Mouse (Mus musculus): ENCODE data around the gene Myo1g.

The Myo1g gene

DNA sequence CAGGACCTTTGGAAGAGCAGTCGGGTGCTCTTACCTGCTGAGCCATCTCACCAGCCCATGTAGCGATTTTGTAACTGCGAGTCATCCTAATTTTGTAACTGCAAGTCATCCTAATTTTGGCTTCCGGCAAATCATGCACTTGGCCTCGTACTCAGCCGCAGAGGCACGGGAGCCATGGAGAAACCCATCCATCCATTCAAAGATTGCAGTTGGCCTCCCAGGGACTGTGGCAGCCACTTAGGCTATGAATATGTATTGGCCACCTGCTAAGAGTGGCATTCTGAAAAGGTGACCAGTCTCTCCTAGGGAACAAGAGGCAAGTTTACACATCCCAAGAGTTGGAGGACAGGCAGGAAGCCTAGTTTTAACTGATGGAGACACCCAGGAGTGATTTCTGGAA, 31.5 kb downstream of the Myo1g start:
- in situ Hi-C loops (cut with MseI, MboI), result no loop called here

GRCm38 (mm10) chr11:6488041-6488684, 32.6 kb downstream of the Myo1g start:
- in situ Hi-C loops (cut with MseI, MboI), result no loop called here

DNA sequence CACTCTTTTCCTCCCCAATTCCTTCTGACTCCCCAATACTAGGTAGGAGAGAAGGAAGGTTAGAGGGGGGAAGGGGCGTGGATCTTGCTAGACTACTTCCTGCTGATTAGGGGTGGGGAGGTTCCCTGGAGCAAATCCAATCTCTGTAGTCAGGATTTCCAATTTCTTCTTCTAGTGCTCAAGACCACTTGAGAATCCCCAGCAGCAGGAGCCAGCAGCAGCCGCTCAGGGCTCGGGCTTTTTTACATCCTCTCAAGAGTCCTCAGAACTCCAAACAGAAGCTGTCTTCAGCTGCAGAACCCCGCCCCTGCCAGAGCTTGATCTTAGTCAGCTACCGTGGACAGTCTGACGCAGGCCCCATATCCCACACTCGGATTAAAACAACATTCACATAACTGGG, 33.3 kb downstream of the Myo1g start:
- in situ Hi-C loops (cut with MseI, MboI), result no loop called here

DNA sequence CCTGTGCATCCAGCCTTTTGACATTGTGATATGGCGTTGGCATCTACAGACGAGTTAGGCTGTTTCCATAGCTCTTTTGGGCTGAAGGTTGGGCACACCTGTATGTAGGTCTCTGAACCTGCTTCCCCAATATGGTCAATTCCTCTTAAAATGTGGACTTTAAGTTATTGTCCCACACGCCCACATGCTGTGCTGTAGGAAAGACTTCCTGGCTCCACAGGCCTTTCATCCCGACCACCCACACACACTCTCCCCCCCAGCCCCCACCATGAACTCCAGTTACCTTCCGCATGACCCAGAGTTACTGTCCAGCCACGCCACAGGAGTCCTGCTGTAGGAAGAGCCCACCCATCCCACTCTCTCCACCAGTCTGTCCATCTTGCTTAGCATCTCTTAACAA, 33.8 kb downstream of the Myo1g start:
- in situ Hi-C loops (cut with MseI, MboI), result no loop called here

- in situ Hi-C loops (cut with MseI, MboI), result no loop called here
These were observed 36.4 kb downstream of the Myo1g start for GRCm38 (mm10) chr11:6484244-6484959.

DNA sequence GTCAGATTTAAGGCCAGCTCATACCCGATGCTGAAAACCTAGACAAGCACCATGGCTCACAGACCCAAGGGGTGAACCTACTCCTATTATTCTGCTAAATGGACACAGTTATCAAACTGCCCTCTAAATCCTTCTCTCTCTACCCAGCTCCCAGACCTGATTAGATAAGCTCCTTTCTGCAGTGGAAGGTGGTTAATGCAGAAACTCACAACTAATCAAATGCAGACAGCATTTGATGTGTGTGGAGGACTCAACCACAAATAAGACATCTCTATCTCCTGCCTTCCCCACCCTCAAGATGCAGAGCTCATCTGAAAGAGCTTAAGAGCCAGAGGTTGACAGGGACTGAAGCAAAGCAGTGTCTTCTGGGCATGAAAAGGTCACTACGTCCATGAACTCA, 37.7 kb downstream of the Myo1g start:
- in situ Hi-C loops (cut with MseI, MboI), result no loop called here

DNA sequence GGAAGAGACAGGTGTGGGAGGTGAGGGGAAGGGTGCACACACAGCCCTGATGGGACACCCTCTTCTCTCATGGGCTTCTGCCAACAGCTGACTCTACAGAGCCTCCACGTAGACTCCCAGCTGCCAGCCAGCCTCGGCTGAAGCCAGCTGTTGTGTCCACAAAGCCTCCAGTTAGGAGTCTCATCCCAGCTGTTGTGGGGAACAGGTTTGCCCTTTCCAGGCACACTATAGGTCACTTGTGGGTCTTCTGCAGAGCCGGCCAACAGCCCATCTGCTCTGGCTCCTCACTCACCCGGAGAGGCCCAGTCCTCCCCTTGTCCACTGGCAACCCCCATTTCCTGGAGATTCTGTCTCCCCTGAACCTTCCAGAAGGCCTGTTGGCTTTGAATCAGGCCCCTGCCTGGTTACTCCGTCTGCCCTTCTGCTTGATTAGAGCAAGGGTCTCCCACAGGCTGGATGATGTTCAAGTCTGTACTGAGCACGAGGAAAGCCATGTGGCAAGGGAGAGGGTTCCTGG, 39.0 kb downstream of the Myo1g start:
- in situ Hi-C loops (cut with MseI, MboI), result no loop called here

GRCm38 (mm10) chr11:6480681-6481405, 39.9 kb downstream of the Myo1g start:
- in situ Hi-C loops (cut with MseI, MboI), result no loop called here

DNA sequence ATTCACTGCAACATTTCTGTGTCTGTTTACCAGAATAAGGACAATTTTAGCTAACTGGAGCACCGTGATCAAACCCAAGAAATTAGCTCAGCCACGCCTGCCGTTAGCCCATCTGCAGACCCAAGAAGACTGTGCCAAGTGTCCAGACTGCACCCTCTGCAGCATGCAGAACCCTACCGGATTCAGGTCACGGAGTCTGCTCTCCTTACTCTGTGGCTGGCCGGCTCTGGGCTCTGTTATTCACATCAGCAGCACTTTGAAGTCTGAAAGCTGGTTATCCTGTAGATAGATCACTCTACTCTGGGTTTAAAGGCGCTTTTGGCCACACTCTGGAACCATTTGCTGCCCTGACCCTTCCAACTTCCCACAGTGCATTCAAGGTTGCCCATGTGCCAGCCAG, 40.6 kb downstream of the Myo1g start:
- in situ Hi-C loops (cut with MseI, MboI), result no loop called here

DNA sequence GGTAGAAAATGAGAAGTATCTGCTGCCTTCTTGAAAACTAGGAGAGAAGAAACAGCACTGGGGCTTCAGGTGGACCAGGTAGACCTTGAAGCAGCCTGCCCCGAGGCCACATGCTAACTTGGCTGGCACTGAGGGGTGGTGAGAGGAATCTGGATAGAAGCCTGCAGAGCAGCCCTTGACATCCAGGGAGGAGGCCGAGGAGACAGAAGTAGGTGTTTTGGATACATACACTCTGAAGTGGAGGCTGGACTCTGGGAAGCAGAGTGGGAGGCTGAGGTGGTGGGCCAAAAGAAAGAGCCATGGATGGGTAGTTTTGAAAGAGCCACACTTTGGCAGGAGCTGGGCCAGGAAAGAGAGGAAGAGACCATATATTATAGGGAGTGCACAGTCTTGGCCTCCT, 41.5 kb downstream of the Myo1g start:
- in situ Hi-C loops (cut with MseI, MboI), result no loop called here

DNA sequence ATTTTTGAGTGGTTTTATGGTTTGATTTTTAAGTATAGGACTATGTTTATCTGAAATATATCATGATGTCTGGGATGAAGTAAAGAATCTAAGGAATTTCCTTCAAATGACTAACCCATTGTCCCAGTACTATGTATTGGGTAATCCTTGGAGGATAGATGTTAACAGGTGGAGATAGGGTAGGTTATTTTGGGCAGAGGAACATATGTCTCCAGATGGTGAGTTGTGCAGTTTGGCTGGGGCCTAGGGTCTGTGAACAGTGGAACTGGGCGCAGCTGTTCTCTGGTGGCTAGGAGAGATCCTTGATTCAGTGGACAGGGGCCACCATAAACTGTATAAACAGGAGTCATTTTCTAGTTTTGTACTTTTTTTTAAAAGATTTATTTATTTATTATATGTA, 43.4 kb downstream of the Myo1g start:
- in situ Hi-C loops (cut with MseI, MboI), result no loop called here

- in situ Hi-C loops (cut with MseI, MboI), result no loop called here
These were observed 43.9 kb downstream of the Myo1g start for GRCm38 (mm10) chr11:6476876-6477275.

DNA sequence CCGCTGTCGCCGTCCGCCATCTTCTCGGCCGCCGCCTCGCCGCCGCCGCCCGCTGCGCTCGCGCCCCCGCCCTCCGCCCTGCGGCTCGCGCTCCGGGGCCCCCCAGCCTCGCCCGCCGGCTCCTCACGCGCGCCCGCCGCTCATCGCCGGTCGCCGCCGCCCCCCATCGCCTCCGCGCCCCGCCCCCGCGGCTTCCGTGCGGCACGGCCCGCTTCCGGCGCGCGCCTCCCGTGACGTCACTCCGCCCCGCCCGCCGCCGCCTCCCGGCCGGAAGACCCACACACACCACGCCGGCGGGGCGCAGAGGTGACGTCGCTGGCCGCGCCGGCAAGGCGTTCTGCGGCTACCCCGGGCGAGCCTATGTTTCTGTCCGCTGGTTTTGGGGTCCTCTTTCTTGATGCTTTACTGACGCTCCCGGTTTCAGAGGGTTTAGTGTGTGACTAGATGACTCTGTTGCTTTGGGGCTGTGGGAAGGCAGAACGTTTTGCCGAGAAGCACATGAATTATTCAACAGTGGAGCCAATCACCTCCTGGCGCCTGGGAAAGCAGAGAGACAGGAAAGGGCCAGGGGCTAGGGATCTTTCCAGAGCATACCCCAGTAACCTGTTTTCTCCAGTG, 44.8 kb downstream of the Myo1g start, which contains the start of gene Purb:
Purb (minus strand) TSS at position 51 of the 618 bp plus-strand sequence.
- in situ Hi-C loops (cut with MseI, MboI), result no loop called here

DNA sequence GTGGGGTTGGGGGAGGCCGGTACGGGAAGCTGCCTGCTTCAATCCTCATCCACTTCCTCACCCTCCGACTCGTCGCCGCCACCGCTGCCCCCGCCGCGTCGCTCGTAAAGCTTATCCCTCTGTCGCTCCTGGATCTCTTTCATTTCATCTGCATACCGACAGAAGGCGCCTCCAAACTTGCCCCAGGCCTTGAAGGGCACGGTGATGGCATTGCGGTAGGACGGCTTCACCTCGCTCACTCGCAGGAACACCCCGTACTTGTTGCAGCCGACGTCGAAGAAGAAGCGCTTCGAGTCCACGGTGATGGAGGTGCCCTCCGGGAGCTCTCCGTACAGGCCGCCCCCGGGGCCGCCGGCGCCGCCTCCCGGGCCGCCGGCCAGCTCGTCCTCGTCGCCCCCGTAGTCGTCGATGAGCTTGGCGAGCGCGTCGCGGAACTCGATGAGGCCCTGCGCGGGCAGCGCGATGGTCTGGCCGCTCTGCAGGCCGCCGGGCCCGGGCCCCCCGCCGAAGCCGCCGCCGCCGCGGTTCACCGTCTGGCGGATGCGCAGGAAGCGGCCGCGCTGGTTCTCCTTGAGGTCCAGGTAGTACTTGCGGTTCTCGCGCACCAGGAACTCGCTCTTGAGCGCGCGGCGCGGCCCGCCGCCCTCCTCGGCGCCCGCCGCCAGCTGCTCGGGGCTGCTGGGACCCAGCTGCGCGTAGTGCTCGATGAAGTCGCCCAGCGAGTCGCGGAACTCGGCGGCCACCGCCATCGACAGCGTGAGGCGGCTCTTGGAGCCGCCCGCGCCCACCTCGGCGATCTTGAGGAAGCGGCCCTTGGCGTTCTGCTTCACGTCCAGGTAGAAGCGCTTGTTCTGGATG, 45.7 kb downstream of the Myo1g start:
- in situ Hi-C loops (cut with MseI, MboI), result loop anchor here in 1 of 2 experiments (5.0 kb wide), 1 partner anchor 52 kb away; no protein-coding TSS in a partner anchor

DNA sequence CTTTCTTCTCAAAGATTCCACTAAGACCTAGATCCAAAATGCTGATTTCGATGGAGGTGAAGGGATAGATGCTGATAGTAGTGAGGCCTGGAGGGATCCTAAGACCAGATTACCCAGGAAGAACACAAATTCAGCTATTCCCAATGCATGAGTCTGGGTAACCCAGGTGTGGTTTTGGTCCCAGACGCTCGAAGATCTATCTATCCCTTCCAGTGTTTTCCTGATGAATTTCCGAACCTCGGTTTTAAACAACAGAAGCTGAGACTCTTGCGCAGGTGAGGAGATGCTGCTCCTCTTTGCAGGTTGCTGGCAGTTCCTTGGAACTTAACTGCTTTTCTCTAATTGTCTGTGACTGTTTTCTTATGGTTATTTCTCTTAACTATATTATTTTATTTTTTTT, 46.4 kb downstream of the Myo1g start:
- in situ Hi-C loops (cut with MseI, MboI), result loop anchor here in 1 of 2 experiments (5.0 kb wide), 1 partner anchor 53 kb away; no protein-coding TSS in a partner anchor

GRCm38 (mm10) chr11:6472076-6472475, 48.7 kb downstream of the Myo1g start:
- in situ Hi-C loops (cut with MseI, MboI), result loop anchor here in 1 of 2 experiments (5.0 kb wide), 1 partner anchor 55 kb away; no protein-coding TSS in a partner anchor

- in situ Hi-C loops (cut with MseI, MboI), result loop anchor here in 1 of 2 experiments (5.0 kb wide), 1 partner anchor 56 kb away; no protein-coding TSS in a partner anchor
These were observed 49.3 kb downstream of the Myo1g start for GRCm38 (mm10) chr11:6471493-6471892.

DNA sequence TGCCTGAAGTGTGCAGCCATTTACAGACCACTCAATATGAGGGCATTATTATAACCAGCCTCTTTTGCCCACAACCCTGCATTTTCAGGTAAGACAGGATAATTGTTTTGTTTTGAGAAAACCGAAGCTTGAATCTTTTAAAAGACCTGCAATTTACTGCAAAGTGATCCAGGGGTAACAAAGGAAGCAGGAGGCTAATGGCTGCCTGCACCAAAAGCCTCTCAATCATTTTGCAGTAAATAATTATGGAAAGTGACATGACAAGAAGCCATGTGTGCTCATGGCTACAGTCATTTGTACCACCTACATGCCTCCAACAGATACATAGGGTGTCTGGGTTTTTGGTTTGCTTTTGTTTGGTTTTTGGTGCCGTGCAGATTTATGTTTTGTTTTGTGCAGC, 49.7 kb downstream of the Myo1g start:
- in situ Hi-C loops (cut with MseI, MboI), result loop anchor here in 1 of 2 experiments (5.0 kb wide), 1 partner anchor 56 kb away; no protein-coding TSS in a partner anchor

DNA sequence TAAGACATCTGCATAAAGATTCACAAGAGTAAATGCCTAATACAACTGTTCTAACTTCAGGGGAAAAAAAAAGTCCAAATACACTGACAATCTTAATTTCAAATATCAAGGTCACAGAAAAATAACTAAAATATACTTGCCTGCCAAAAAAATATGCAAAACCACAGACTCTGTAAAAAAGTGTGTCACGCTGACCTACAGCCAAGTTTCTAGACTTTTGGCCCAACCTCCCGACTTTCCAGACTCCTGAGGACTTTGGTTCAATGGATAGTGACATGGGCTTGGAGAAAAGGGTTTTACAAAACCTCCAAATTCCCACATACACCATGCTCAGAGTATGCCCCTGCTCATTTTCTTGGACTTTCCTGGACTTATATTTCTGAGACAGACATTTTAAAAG, 52.2 kb downstream of the Myo1g start:
- in situ Hi-C loops (cut with MseI, MboI), result no loop called here

GRCm38 (mm10) chr11:6465122-6465521, 55.6 kb downstream of the Myo1g start:
- in situ Hi-C loops (cut with MseI, MboI), result no loop called here
